Mouse (Mus musculus) MEL (cell line): Measurements from ENCODE around the gene Dock9. TPM values are rescaled to one million over a fixed set of nuclear protein-coding genes. Genes with fewer than 3 reads are reported as not detected.

Experiments
- DNase-seq: peaks from one replicate; pipeline ENCODE4 v3.0.0; 2011; ENCODE audit warnings: low read depth, low spot score
- H3K27ac ChIP-seq: 2 replicates; pipeline ENCODE4 v1.5.1; 2012; ENCODE audit warnings: low read depth, mild to moderate bottlenecking, control low read depth, low read length, moderate library complexity; ENCODE audit not compliant: control insufficient read depth
- H3K27me3 ChIP-seq, 2 experiments: fragments of 150-350 bp in 1 of 2; sonication (generic) in 1 of 2; 2 replicates each; pipeline ENCODE4 v1.6.1; 2012; ENCODE audit warnings: low read length in 2 of 2, mild to moderate bottlenecking in 2 of 2, improper control_type of control experiment in 1 of 2, moderate library complexity in 1 of 2; ENCODE audit not compliant: insufficient read depth in 2 of 2, control insufficient read depth in 1 of 2
- H3K36me3 ChIP-seq, 2 experiments: 2 replicates each; pipeline ENCODE4 v1.6.1; 2012 to 2014; ENCODE audit warnings: low read length in 2 of 2, improper control_type of control experiment in 1 of 2, inconsistent platforms in 1 of 2, mild to moderate bottlenecking in 1 of 2; ENCODE audit not compliant: insufficient read depth in 2 of 2, control insufficient read depth in 1 of 2
- H3K4me1 ChIP-seq, 2 experiments: fragments of 150-350 bp in 1 of 2; sonication (generic) in 1 of 2; 2 replicates each; pipeline ENCODE4 v1.6.1; 2012; ENCODE audit warnings: low read length in 2 of 2, improper control_type of control experiment in 1 of 2, mild to moderate bottlenecking in 1 of 2; ENCODE audit not compliant: insufficient read depth in 2 of 2, control insufficient read depth in 1 of 2
- H3K4me3 ChIP-seq, 2 experiments: fragments of 150-350 bp in 1 of 2; sonication (generic) in 1 of 2; 2 replicates each; pipeline ENCODE4 v1.5.1; 2012; ENCODE audit warnings: low read depth in 2 of 2, low read length in 2 of 2, mild to moderate bottlenecking in 2 of 2, moderate library complexity in 2 of 2, control low read depth in 1 of 2, improper control_type of control experiment in 1 of 2; ENCODE audit not compliant: control insufficient read depth in 1 of 2, insufficient read depth in 1 of 2
- H3K79me2 ChIP-seq: 2 replicates; pipeline ENCODE4 v1.6.1; 2012; ENCODE audit warnings: mild to moderate bottlenecking, low read length, moderate library complexity; ENCODE audit not compliant: control insufficient read depth, poor library complexity, insufficient read depth
- H3K9ac ChIP-seq: 2 replicates; pipeline ENCODE4 v1.6.1; 2012; ENCODE audit warnings: low read depth, mild to moderate bottlenecking, control low read depth, low read length, moderate library complexity; ENCODE audit not compliant: control insufficient read depth, poor library complexity, severe bottlenecking
- H3K9me3 ChIP-seq: fragments of 150-350 bp; sonication (generic); replicated peaks from 2 replicates; pipeline ENCODE4 v1.6.1; 2012; ENCODE audit warnings: mild to moderate bottlenecking, low read length, improper control_type of control experiment, moderate library complexity; ENCODE audit not compliant: insufficient read depth
- BHLHE40 ChIP-seq: IDR thresholded peaks from 2 replicates; pipeline ENCODE4 v1.6.1; 2012; ENCODE audit warnings: low read depth, mild to moderate bottlenecking, inconsistent platforms, low read length, improper control_type of control experiment, borderline replicate concordance
- CHD1 ChIP-seq: IDR thresholded peaks from 2 replicates; pipeline ENCODE4 v1.6.1; 2012; ENCODE audit warnings: low read depth, mild to moderate bottlenecking, inconsistent platforms, low read length, improper control_type of control experiment
- CHD2 ChIP-seq: IDR thresholded peaks from 2 replicates; pipeline ENCODE4 v1.6.1; 2011; ENCODE audit warnings: low read length, improper control_type of control experiment
- CTCF ChIP-seq, 3 experiments: IDR thresholded peaks in 2 of 3; conservative IDR thresholded peaks in 1 of 3; 2 replicates each; pipeline ENCODE4 v1.5.1; 2011 to 2012; ENCODE audit warnings: low read length in 3 of 3, low read depth in 2 of 3, mild to moderate bottlenecking in 2 of 3, improper control_type of control experiment in 1 of 3, inconsistent platforms in 1 of 3, mixed read lengths in 1 of 3, moderate library complexity in 1 of 3; ENCODE audit not compliant: control insufficient read depth in 1 of 3, insufficient read depth in 1 of 3, poor library complexity in 1 of 3, severe bottlenecking in 1 of 3
- E2F4 ChIP-seq: IDR thresholded peaks from 2 replicates; pipeline ENCODE4 v1.6.1; 2011; ENCODE audit warnings: low read depth, low read length, improper control_type of control experiment, borderline replicate concordance
- EP300 ChIP-seq, 2 experiments: IDR thresholded peaks; 2 replicates each; pipeline ENCODE4 v1.6.1; 2011; ENCODE audit warnings: improper control_type of control experiment in 2 of 2, low read length in 2 of 2, low read depth in 1 of 2, mild to moderate bottlenecking in 1 of 2
- GATA1 ChIP-seq: IDR thresholded peaks from 2 replicates; pipeline ENCODE4 v1.6.1; 2011; ENCODE audit warnings: low read depth, low read length, improper control_type of control experiment
- HCFC1 ChIP-seq: IDR thresholded peaks from 2 replicates; pipeline ENCODE4 v1.6.1; 2012; ENCODE audit warnings: low read depth, mild to moderate bottlenecking, inconsistent platforms, low read length, improper control_type of control experiment, moderate library complexity
- KAT2A ChIP-seq: conservative IDR thresholded peaks from 2 replicates; pipeline ENCODE4 v1.6.1; 2012; ENCODE audit warnings: low read depth, low read length, improper control_type of control experiment, inconsistent platforms
- MAX ChIP-seq: IDR thresholded peaks from 2 replicates; pipeline ENCODE4 v1.6.1; 2011; ENCODE audit warnings: low read length, improper control_type of control experiment
- MAZ ChIP-seq: IDR thresholded peaks from 2 replicates; pipeline ENCODE4 v1.6.1; 2012; ENCODE audit warnings: low read depth, mild to moderate bottlenecking, inconsistent platforms, low read length, improper control_type of control experiment
- MEF2A ChIP-seq: IDR thresholded peaks from 2 replicates; pipeline ENCODE4 v1.6.1; 2014; ENCODE audit warnings: low read depth, mild to moderate bottlenecking, inconsistent platforms, low read length, improper control_type of control experiment; ENCODE audit not compliant: poor library complexity, insufficient replicate concordance, severe bottlenecking; ENCODE audit errors: extremely low read depth
- MYC ChIP-seq: IDR thresholded peaks from 2 replicates; pipeline ENCODE4 v1.6.1; 2011; ENCODE audit warnings: low read depth, mild to moderate bottlenecking, low read length, improper control_type of control experiment, moderate library complexity
- NELFE ChIP-seq: IDR thresholded peaks from 2 replicates; pipeline ENCODE4 v1.6.1; 2011; ENCODE audit warnings: low read depth, low read length, improper control_type of control experiment
- POLR2AphosphoS5 ChIP-seq: IDR thresholded peaks from 2 replicates; pipeline ENCODE4 v1.6.1; 2012; ENCODE audit warnings: low read depth, borderline replicate concordance, mild to moderate bottlenecking, inconsistent platforms, low read length, moderate library complexity, mixed read lengths
- TAL1 ChIP-seq: IDR thresholded peaks from 2 replicates; pipeline ENCODE4 v1.6.1; 2012; ENCODE audit warnings: mild to moderate bottlenecking, inconsistent platforms, low read length, moderate library complexity, mixed read lengths
- UBTF ChIP-seq: IDR thresholded peaks from 2 replicates; pipeline ENCODE4 v1.6.1; 2012; ENCODE audit warnings: low read depth, mild to moderate bottlenecking, inconsistent platforms, low read length, improper control_type of control experiment, moderate library complexity, borderline replicate concordance; ENCODE audit not compliant: insufficient read depth
- ZKSCAN1 ChIP-seq: IDR thresholded peaks from 2 replicates; pipeline ENCODE4 v1.6.1; 2012; ENCODE audit warnings: low read depth, mild to moderate bottlenecking, inconsistent platforms, low read length, improper control_type of control experiment, moderate library complexity
- ZMIZ1 ChIP-seq: IDR thresholded peaks from 2 replicates; pipeline ENCODE4 v1.6.1; 2012; ENCODE audit warnings: low read depth, mild to moderate bottlenecking, inconsistent platforms, low read length, improper control_type of control experiment, moderate library complexity
- ZNF384 ChIP-seq: IDR thresholded peaks from 2 replicates; pipeline ENCODE4 v1.6.1; 2012; ENCODE audit warnings: low read depth, mild to moderate bottlenecking, inconsistent platforms, low read length, improper control_type of control experiment
- polyA plus RNA-seq, 2 experiments: library from polyadenylated mRNA; stranded (reverse) in 1 of 2; unstranded in 1 of 2; fragments of >175 nt in 1 of 2; fragments of >200 nt in 1 of 2; gene quantifications; 2 replicates each; pipeline versions ENCODE4 v1.2.1 to v1.2.4; 2012; ENCODE audit warnings: low replicate concordance in 2 of 2, low read depth in 1 of 2; ENCODE audit not compliant: insufficient read length in 2 of 2, insufficient read depth in 1 of 2, missing spikeins in 1 of 2
- total RNA-seq: library from RNA; depleted of rRNA; stranded (reverse); fragments of 300-350 nt; gene quantifications from 2 replicates; pipeline ENCODE4 v1.2.3, GENCODE M21; 2012

Gene Dock9
- total and polyA plus RNA-seq, 3 experiments = 6.3 to 9.4 TPM; not detected in 1

DNA sequence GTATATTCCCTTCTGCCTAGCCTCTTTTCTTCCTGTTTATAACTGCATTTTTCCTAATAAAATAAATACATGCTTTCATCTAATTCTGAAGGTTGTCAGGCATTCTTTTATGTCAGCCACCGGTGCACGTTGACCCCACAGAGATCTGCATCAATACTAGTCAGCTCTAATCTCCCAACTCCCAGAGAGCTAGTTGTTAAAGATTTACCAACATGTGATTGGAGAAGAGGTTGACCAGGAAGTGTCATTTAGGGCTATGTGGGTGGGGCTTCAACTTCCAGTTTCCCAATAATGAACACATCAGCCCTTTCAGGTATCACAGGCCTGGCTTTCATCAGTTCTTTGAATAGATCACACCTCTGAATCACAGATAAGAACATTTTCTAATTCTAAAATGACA is 288.7 kb downstream of the Dock9 start:
- no peaks in the 10 kb centered on the region for H3K79me2 ChIP-seq
- peaks cover 0 to 1% of the 10 kb centered on the region in 2 experiments; a peak in 1 of 4 replicates for H3K27me3 ChIP-seq
- no peak for DNase-seq
- no peaks in the 10 kb centered on the region for H3K9me3 ChIP-seq
- H3K36me3 ChIP-seq = no peaks in the 10 kb centered on the region
- no peak overlapping the region for H3K9ac ChIP-seq
- no peak for TF ChIP-seq CHD1
- no peak for TF ChIP-seq CHD2
- no peak for TF ChIP-seq KAT2A
- TF ChIP-seq TAL1 = no peak
- no peak for TF ChIP-seq CTCF (IDR thresholded peaks at IDR 0.05 in 2 of 3, conservative IDR thresholded peaks at IDR 0.05 in 1 of 3; ENCODE audit: control insufficient read depth in 1 of 3, insufficient read depth in 1 of 3, low read depth in 2 of 3, low read length in 3 of 3, poor library complexity in 1 of 3, severe bottlenecking in 1 of 3)
- no peak for TF ChIP-seq HCFC1
- no peak for TF ChIP-seq ZMIZ1
- H3K4me1 ChIP-seq = no peaks in the 10 kb centered on the region
- no peak overlapping the region for H3K27ac ChIP-seq
- no peak overlapping the region for H3K4me3 ChIP-seq

DNA sequence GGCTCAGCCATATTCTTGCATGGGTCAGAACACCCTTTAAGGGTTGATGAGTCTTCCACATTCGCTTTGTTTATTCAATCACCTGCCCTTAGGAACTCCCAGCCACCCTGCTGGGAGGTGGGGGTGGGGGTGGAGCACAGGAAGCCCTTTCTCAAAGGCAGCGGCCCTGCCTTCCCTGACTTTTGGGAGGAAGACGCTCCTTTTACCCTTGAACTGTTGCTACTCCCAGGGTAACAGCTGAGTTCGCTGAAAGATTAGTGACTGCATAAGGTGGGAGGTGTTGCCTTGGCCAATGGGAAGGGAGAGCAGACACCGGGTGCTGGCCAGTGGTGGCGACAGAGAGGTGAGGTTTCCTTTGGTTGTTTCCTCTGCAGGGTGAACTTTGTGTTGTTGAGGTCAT is 291.3 kb downstream of the Dock9 start:
- no peak for DNase-seq
- TF ChIP-seq CHD1 (no peak), POLR2AphosphoS5 (no peak), CHD2 (no peak), BHLHE40 (no peak), EP300 (IDR thresholded peaks at IDR 0.05; ENCODE audit: low read depth in 1 of 2, low read length in 2 of 2) (no peak), MAZ (no peak), GATA1 (no peak), MYC (no peak), MAX (no peak), E2F4 (no peak), ZNF384 (no peak), ZKSCAN1 (no peak), UBTF (no peak), CTCF (IDR thresholded peaks at IDR 0.05 in 2 of 3, conservative IDR thresholded peaks at IDR 0.05 in 1 of 3; ENCODE audit: control insufficient read depth in 1 of 3, insufficient read depth in 1 of 3, low read depth in 2 of 3, low read length in 3 of 3, poor library complexity in 1 of 3, severe bottlenecking in 1 of 3) (no peak), NELFE (no peak), MEF2A (no peak), ZMIZ1 (no peak)
- TF ChIP-seq, all 39 proteins: peak for 0
- no peak overlapping the region for H3K9ac ChIP-seq
- H3K36me3 ChIP-seq = no peaks in the 10 kb centered on the region
- H3K4me3 ChIP-seq = no peak overlapping the region
- peaks cover 0 to 1% of the 10 kb centered on the region in 2 experiments; a peak in 1 of 4 replicates for H3K27me3 ChIP-seq
- no peaks in the 10 kb centered on the region for H3K79me2 ChIP-seq
- no peaks in the 10 kb centered on the region for H3K4me1 ChIP-seq
- H3K27ac ChIP-seq = no peak overlapping the region
- H3K9me3 ChIP-seq = no peaks in the 10 kb centered on the region
